Mouse (Mus musculus) thymus, adult 18-20 months (tissue): Measurements from ENCODE around the gene Npy4r.

Source experiments
- DNase-seq, 2 experiments: peaks; one replicate each; pipeline ENCODE4 v3.0.0; 2022; ENCODE audit warnings: mixed read lengths in 2 of 2

Gene Npy4r

GRCm38 (mm10) chr14:34119046-34119723 lies 33.1 kb downstream of the Npy4r start:
- DNase-seq = no peak

GRCm38 (mm10) chr14:34114311-34114710 lies 38.0 kb downstream of the Npy4r start:
- DNase-seq = no peak

DNA sequence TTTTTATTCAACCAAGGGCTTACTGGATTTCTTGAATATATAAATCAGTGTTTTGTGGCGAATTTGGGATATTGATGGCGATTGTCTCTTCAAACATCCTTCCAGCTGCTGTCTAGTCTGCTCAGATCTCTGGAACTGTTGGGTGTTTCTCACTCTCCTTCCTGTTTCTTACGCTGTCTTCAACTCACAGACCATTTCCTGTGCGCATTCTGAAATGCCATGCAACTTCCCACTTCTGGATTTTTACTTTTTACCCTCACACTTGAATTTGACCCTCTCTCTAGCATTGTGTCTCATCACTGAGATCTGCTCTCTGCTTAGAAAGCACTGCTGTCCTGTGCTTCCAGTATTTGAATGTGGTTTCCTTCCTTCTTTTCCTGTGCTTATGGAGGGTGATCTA lies 44.7 kb downstream of the Npy4r start:
- no peak for DNase-seq

- no peak for DNase-seq
Measured at GRCm38 (mm10) chr14:34106389-34107062, 45.8 kb downstream of the Npy4r start.

DNA sequence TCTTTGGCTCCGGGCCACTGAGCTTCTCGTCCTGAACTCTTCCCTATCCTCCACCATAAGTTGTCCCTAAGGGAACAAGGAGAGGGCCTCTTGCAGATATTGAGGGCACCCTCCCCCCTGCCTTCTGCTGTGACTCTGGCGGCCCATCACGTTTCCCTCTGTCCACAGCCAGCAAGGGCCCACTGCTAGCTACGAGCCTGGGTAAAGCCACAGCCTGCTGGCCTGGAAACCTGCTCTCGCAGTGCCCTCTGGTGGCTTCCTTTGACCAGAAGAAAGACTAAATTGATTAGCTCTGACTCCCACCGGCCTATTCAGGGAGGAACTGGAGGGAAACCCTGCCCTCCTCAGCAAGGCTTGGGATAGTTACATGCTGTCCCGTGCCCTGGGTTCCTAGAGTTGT lies 47.4 kb downstream of the Npy4r start:
- DNase-seq = no peak

GRCm38 (mm10) chr14:34103855-34104254 lies 48.4 kb downstream of the Npy4r start:
- DNase-seq = no peak

- no peak for DNase-seq
Measured at GRCm38 (mm10) chr14:34102601-34103000, 49.7 kb downstream of the Npy4r start, which contains the start of gene A630023A22Rik. Gene A630023A22Rik, minus strand, starts transcription at chr14:34102754.

DNA sequence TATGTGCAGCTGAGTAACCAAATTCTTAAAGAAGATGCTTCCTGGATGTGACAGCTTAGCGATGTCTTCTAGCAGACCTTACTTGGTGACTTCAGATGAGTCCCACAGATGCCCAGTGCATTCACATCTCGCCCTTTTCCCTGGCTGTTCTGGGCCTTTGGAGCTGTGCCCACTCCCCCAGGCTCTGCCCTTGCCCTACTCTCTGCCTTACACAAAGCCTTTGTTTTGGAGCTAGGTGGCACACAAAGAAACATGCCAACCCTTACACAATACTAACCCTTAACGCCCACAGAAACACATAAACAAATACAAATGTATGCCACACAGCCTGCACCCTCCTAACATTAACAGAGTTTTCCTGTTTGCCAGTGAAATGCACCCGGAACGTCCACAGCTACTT lies 56.1 kb downstream of the Npy4r start:
- DNase-seq = no peak
